Mouse (Mus musculus): ENCODE data around the gene Mtmr3. TPM values are rescaled to one million over a fixed set of nuclear protein-coding genes. Genes with fewer than 3 reads are reported as not detected.

Mtmr3 gene
- polyA plus RNA-seq, 1 experiment from 2014 or later = 42.1 TPM

DNA sequence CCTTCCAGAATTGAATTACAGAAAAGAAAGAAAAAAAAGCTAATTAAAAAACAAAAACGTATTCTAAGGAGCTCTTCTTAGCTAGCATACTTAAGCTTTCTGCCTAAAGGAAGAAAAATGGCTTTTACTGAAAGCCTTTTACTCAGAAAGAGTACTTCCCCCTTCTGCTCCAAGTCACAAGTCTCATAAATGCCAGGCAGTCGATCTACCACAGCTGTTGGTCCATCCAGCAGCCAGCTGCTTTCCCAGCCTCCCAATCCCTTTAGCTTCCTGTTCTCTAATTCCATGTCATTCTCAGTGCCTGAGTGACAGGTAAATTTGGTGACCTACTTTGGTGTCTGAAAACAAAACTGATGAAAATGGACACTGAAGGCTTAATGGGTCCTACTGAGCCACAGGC, 92.5 kb downstream of the Mtmr3 start:
- no peaks in the 10 kb centered on the region for H3K4me1 ChIP-seq (replicated peaks; ENCODE audit: control insufficient read depth, insufficient read depth, low read length)
- H3K4me3 ChIP-seq (replicated peaks; ENCODE audit: low read length) = no peak overlapping the region
- ATAC-seq = no peak
- no peak overlapping the region for H3K27ac ChIP-seq (ENCODE audit: low read length)
- H3K4me2 ChIP-seq (ENCODE audit: low read length) = no peak overlapping the region
- 75% methylated on average over 2 of the region's 2 CpGs for WGBS
- H3K9me3 ChIP-seq (ENCODE audit: control insufficient read depth, low read length) = no peaks in the 10 kb centered on the region
- no peak overlapping the region for H3K9ac ChIP-seq (replicated peaks; ENCODE audit: low read depth, low read length)
- peaks cover 13% of the 10 kb centered on the region; the same call in 1 of the 2 replicates for H3K36me3 ChIP-seq (ENCODE audit: control insufficient read depth, insufficient read depth)
- H3K27me3 ChIP-seq (replicated peaks; ENCODE audit: control insufficient read depth, insufficient read depth, low read length) = no peaks in the 10 kb centered on the region

DNA sequence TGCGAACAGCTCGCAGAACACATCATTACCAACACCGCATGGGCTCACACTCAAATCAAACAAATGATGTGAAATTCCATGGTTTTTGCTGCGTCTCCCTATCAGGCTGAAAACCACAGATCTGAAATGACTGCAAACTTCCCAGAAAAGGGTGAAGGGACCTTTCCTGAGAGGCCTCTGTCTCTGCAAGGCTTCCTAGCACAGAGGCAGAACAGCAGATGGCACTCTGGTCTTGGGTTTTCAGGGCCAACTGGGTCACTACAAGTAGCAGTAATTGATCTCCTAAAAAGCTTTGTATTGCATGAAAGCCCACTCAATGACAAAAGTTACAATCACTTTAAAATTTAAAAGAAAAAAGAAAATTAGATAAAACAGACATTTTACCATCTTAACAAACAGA, 93.8 kb downstream of the Mtmr3 start:
- ATAC-seq = no peak
- Histone ChIP-seq H3K36me3 (ENCODE audit: control insufficient read depth, insufficient read depth) (peaks cover 9% of the 10 kb centered on the region; the same call in 1 of the 2 replicates), H3K4me3 (replicated peaks; ENCODE audit: low read length) (no peak overlapping the region), H3K4me1 (replicated peaks; ENCODE audit: control insufficient read depth, insufficient read depth, low read length) (no peaks in the 10 kb centered on the region), H3K27ac (ENCODE audit: low read length) (no peak overlapping the region), H3K9me3 (ENCODE audit: control insufficient read depth, low read length) (no peaks in the 10 kb centered on the region), H3K4me2 (ENCODE audit: low read length) (no peak overlapping the region), H3K9ac (replicated peaks; ENCODE audit: low read depth, low read length) (no peak overlapping the region), H3K27me3 (replicated peaks; ENCODE audit: control insufficient read depth, insufficient read depth, low read length) (no peaks in the 10 kb centered on the region)
- 94% methylated on average over 4 of the region's 4 CpGs for WGBS

- WGBS = 100% methylated on average over 1 of the region's 1 CpGs
- Histone ChIP-seq H3K9me3 (ENCODE audit: control insufficient read depth, low read length) (no peaks in the 10 kb centered on the region), H3K4me3 (replicated peaks; ENCODE audit: low read length) (no peak overlapping the region), H3K4me1 (replicated peaks; ENCODE audit: control insufficient read depth, insufficient read depth, low read length) (no peaks in the 10 kb centered on the region), H3K27ac (ENCODE audit: low read length) (no peak overlapping the region), H3K4me2 (ENCODE audit: low read length) (no peak overlapping the region), H3K9ac (replicated peaks; ENCODE audit: low read depth, low read length) (no peak overlapping the region), H3K27me3 (replicated peaks; ENCODE audit: control insufficient read depth, insufficient read depth, low read length) (no peaks in the 10 kb centered on the region), H3K36me3 (ENCODE audit: control insufficient read depth, insufficient read depth) (peaks cover 8% of the 10 kb centered on the region; the same call in 1 of the 2 replicates)
- no peak for ATAC-seq
These were observed 94.4 kb downstream of the Mtmr3 start for GRCm38 (mm10) chr11:4500261-4500660.

DNA sequence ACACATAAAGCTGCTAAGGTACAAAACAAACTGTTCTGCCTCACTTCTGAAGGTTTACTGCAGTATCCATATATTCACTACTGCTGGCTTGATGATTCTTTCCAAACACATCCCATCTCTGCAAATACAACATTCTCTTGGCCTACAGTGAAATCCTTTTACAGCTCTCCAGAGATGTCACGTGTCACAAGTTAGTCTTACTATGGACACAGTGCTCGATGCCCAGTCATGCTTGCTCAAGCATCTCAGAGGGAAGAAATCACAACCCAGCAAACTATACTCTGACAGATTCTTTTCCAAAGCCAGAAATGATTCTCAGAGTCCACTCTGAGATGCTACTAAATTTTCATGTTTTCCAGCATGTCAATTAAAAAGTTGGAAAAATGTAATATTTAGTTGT, 95.2 kb downstream of the Mtmr3 start:
- no peaks in the 10 kb centered on the region for H3K27me3 ChIP-seq (replicated peaks; ENCODE audit: control insufficient read depth, insufficient read depth, low read length)
- WGBS = 89% methylated on average over 2 of the region's 2 CpGs
- H3K27ac ChIP-seq (ENCODE audit: low read length) = no peak overlapping the region
- no peaks in the 10 kb centered on the region for H3K9me3 ChIP-seq (ENCODE audit: control insufficient read depth, low read length)
- no peak overlapping the region for H3K9ac ChIP-seq (replicated peaks; ENCODE audit: low read depth, low read length)
- ATAC-seq = no peak
- no peaks in the 10 kb centered on the region for H3K4me1 ChIP-seq (replicated peaks; ENCODE audit: control insufficient read depth, insufficient read depth, low read length)
- H3K36me3 ChIP-seq (ENCODE audit: control insufficient read depth, insufficient read depth) = peaks cover 6% of the 10 kb centered on the region; the same call in 1 of the 2 replicates
- no peak overlapping the region for H3K4me2 ChIP-seq (ENCODE audit: low read length)
- no peak overlapping the region for H3K4me3 ChIP-seq (replicated peaks; ENCODE audit: low read length)

DNA sequence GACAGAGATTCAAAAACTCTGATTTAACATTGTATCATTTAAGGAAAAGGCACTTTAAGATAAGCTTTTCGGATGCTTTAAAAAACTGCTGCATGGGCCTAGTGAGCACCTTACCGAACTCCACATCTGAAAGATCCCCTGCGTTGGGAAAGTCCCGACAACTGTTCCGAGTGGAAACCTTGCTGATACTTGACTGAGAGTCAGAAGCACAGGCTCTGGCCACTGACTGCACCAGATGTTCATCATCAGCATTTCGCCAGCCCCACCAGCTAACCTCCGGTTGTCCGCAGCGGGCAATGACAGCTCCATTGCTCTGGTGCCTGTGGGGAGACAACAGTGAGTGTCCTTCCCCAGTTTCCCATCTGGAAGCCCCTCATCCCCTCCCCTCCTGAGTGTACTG, 95.9 kb downstream of the Mtmr3 start:
- no peaks in the 10 kb centered on the region for H3K9me3 ChIP-seq (ENCODE audit: control insufficient read depth, low read length)
- WGBS = 97% methylated on average over 9 of the region's 9 CpGs
- no peak overlapping the region for H3K4me2 ChIP-seq (ENCODE audit: low read length)
- H3K27me3 ChIP-seq (replicated peaks; ENCODE audit: control insufficient read depth, insufficient read depth, low read length) = no peaks in the 10 kb centered on the region
- H3K4me3 ChIP-seq (replicated peaks; ENCODE audit: low read length) = no peak overlapping the region
- peaks cover 6% of the 10 kb centered on the region; the same call in 1 of the 2 replicates for H3K36me3 ChIP-seq (ENCODE audit: control insufficient read depth, insufficient read depth)
- no peak for ATAC-seq
- no peak overlapping the region for H3K27ac ChIP-seq (ENCODE audit: low read length)
- H3K4me1 ChIP-seq (replicated peaks; ENCODE audit: control insufficient read depth, insufficient read depth, low read length) = no peaks in the 10 kb centered on the region
- H3K9ac ChIP-seq (replicated peaks; ENCODE audit: low read depth, low read length) = no peak overlapping the region

- H3K9me3 ChIP-seq (ENCODE audit: control insufficient read depth, low read length) = no peaks in the 10 kb centered on the region
- no peaks in the 10 kb centered on the region for H3K4me1 ChIP-seq (replicated peaks; ENCODE audit: control insufficient read depth, insufficient read depth, low read length)
- H3K4me3 ChIP-seq (replicated peaks; ENCODE audit: low read length) = no peak overlapping the region
- peaks cover 5% of the 10 kb centered on the region for H3K36me3 ChIP-seq (ENCODE audit: control insufficient read depth, insufficient read depth)
- no peak for ATAC-seq
- H3K27ac ChIP-seq (ENCODE audit: low read length) = no peak overlapping the region
- no peak overlapping the region for H3K4me2 ChIP-seq (ENCODE audit: low read length)
- H3K9ac ChIP-seq (replicated peaks; ENCODE audit: low read depth, low read length) = no peak overlapping the region
- 80% methylated on average over 10 of the region's 10 CpGs for WGBS
- H3K27me3 ChIP-seq (replicated peaks; ENCODE audit: control insufficient read depth, insufficient read depth, low read length) = no peaks in the 10 kb centered on the region
These were observed 97.1 kb downstream of the Mtmr3 start for GRCm38 (mm10) chr11:4497501-4498118.

GRCm38 (mm10) chr11:4495021-4495540, 99.6 kb downstream of the Mtmr3 start:
- Histone ChIP-seq H3K27me3 (replicated peaks; ENCODE audit: control insufficient read depth, insufficient read depth, low read length) (no peaks in the 10 kb centered on the region), H3K27ac (ENCODE audit: low read length) (no peak overlapping the region), H3K4me2 (ENCODE audit: low read length) (no peak overlapping the region), H3K9me3 (ENCODE audit: control insufficient read depth, low read length) (no peaks in the 10 kb centered on the region), H3K4me3 (replicated peaks; ENCODE audit: low read length) (no peak overlapping the region), H3K36me3 (ENCODE audit: control insufficient read depth, insufficient read depth) (peaks cover 15% of the 10 kb centered on the region), H3K9ac (replicated peaks; ENCODE audit: low read depth, low read length) (no peak overlapping the region), H3K4me1 (replicated peaks; ENCODE audit: control insufficient read depth, insufficient read depth, low read length) (no peaks in the 10 kb centered on the region)
- no peak for ATAC-seq
- WGBS = 81% methylated on average over 4 of the region's 4 CpGs

DNA sequence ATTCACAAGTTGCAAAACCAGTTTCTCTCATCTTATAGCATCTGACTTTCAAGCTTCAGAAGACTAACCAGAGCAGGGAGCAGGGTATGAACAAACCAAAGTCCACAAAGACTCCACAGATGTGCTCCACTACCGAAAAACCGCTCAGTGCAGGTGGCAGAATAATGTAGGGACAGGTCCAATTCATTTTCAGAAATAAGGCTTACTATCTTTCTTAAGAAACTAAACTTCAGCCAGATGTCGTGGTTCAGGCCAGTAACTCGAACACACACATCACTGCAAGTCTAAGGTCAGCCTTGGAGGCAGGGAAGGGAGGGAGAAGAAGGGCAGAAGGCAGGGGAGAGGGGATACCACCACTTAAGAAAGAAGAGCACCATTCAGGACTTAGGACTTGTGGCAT, 105.5 kb downstream of the Mtmr3 start:
- H3K27me3 ChIP-seq (replicated peaks; ENCODE audit: control insufficient read depth, insufficient read depth, low read length) = no peaks in the 10 kb centered on the region
- WGBS = 94% methylated on average over 4 of the region's 4 CpGs
- peaks cover 39% of the 10 kb centered on the region for H3K36me3 ChIP-seq (ENCODE audit: control insufficient read depth, insufficient read depth)
- H3K4me2 ChIP-seq (ENCODE audit: low read length) = no peak overlapping the region
- H3K9me3 ChIP-seq (ENCODE audit: control insufficient read depth, low read length) = no peaks in the 10 kb centered on the region
- H3K27ac ChIP-seq (ENCODE audit: low read length) = no peak overlapping the region
- peaks cover 7% of the 10 kb centered on the region for H3K4me1 ChIP-seq (replicated peaks; ENCODE audit: control insufficient read depth, insufficient read depth, low read length)
- H3K4me3 ChIP-seq (replicated peaks; ENCODE audit: low read length) = no peak overlapping the region
- ATAC-seq = no peak
- H3K9ac ChIP-seq (replicated peaks; ENCODE audit: low read depth, low read length) = no peak overlapping the region

- Histone ChIP-seq H3K9ac (replicated peaks; ENCODE audit: low read depth, low read length) (no peak overlapping the region), H3K4me3 (replicated peaks; ENCODE audit: low read length) (no peak overlapping the region), H3K36me3 (ENCODE audit: control insufficient read depth, insufficient read depth) (peaks cover 39% of the 10 kb centered on the region), H3K27ac (ENCODE audit: low read length) (no peak overlapping the region), H3K9me3 (ENCODE audit: control insufficient read depth, low read length) (no peaks in the 10 kb centered on the region), H3K27me3 (replicated peaks; ENCODE audit: control insufficient read depth, insufficient read depth, low read length) (no peaks in the 10 kb centered on the region), H3K4me1 (replicated peaks; ENCODE audit: control insufficient read depth, insufficient read depth, low read length) (peaks cover 7% of the 10 kb centered on the region), H3K4me2 (ENCODE audit: low read length) (no peak overlapping the region)
- ATAC-seq = no peak
- 95% methylated on average over 2 of the region's 2 CpGs for WGBS
These were observed 105.9 kb downstream of the Mtmr3 start for GRCm38 (mm10) chr11:4488798-4489197.

DNA sequence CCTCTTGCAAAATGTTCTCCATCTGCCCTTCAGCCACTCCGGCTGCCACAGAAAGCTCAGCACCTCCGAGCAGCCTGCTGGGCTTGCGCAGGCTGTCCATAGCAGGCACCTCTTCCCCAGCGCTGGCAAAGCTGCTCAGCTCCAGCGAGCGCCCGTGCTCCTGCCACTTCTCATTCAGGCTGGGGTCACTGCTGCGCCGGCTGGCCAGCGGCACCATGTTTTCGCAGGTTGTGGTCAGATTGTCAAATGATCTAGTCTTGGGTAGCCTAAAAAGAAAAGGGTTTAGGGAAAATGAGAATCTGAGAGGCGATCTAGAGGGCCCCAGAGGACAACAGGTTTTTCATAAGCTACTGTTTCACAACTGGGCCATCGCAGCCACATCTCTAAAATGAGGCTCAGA, 106.3 kb downstream of the Mtmr3 start:
- Histone ChIP-seq H3K9ac (replicated peaks; ENCODE audit: low read depth, low read length) (no peak overlapping the region), H3K27ac (ENCODE audit: low read length) (no peak overlapping the region), H3K4me1 (replicated peaks; ENCODE audit: control insufficient read depth, insufficient read depth, low read length) (peaks cover 7% of the 10 kb centered on the region), H3K4me3 (replicated peaks; ENCODE audit: low read length) (no peak overlapping the region), H3K36me3 (ENCODE audit: control insufficient read depth, insufficient read depth) (peaks cover 39% of the 10 kb centered on the region), H3K4me2 (ENCODE audit: low read length) (no peak overlapping the region), H3K9me3 (ENCODE audit: control insufficient read depth, low read length) (no peaks in the 10 kb centered on the region), H3K27me3 (replicated peaks; ENCODE audit: control insufficient read depth, insufficient read depth, low read length) (no peaks in the 10 kb centered on the region)
- WGBS = 96% methylated on average over 13 of the region's 13 CpGs
- no peak for ATAC-seq

Measured in forebrain, embryonic 16.5 days (tissue).